Mouse (Mus musculus) embryonic facial prominence, embryonic 10.5 days (tissue): Measurements from ENCODE around the gene Kdm8. TPM values are rescaled to one million over a fixed set of nuclear protein-coding genes. Genes with fewer than 3 reads are reported as not detected.
"Not testable (repeated sequence)": the region's sequence is repeated elsewhere in the genome, so short reads cannot be mapped to it uniquely, and the experiment has no call there.

Experiments used
- DNase-seq: peaks from one replicate; pipeline ENCODE4 v3.0.0-alpha.2; 2017; ENCODE audit warnings: low spot score
- H3K27ac ChIP-seq: fragments of 300-500 bp; sonication (generic); replicated peaks from 2 replicates; pipeline ENCODE4 v1.5.1; 2016; ENCODE audit warnings: mild to moderate bottlenecking
- H3K27me3 ChIP-seq: fragments of 300-500 bp; sonication (generic); replicated peaks from 2 replicates; pipeline ENCODE4 v1.6.1; 2016; ENCODE audit warnings: low read depth, mild to moderate bottlenecking; ENCODE audit not compliant: poor library complexity, severe bottlenecking
- H3K36me3 ChIP-seq: fragments of 300-500 bp; sonication (generic); replicated peaks from 2 replicates; pipeline ENCODE4 v1.6.1; 2016; ENCODE audit warnings: mild to moderate bottlenecking, moderate library complexity
- H3K4me1 ChIP-seq: fragments of 300-500 bp; sonication (generic); 2 replicates; pipeline ENCODE4 v1.6.1; 2016
- H3K4me3 ChIP-seq: fragments of 300-500 bp; sonication (generic); 2 replicates; pipeline ENCODE4 v1.5.1; 2016; ENCODE audit warnings: mild to moderate bottlenecking, moderate library complexity
- H3K9me3 ChIP-seq: fragments of 300-500 bp; sonication (generic); 2 replicates; pipeline ENCODE4 v1.6.1; 2016; ENCODE audit warnings: mild to moderate bottlenecking
- WGBS: fragments of 180-500 bp; shearing (Covaris S2); methylation state at CpG from one replicate; pipeline ENCODE4 v1.1.7; 2016; 5-methylcytosine and 5-hydroxymethylcytosine counted together
- polyA plus RNA-seq: library from polyadenylated mRNA; unstranded; fragments of >200 nt; fragmentation: Nextera tagmentation; extraction: Ambion mirVana; gene quantifications from 2 replicates; pipeline ENCODE4 v1.2.1, GENCODE M21; 2016

Gene Kdm8
- polyA plus RNA-seq, 1 experiment from 2014 or later = 16.4 TPM

GRCm38 (mm10) chr7:125428381-125428780 lies 16.1 kb upstream of the Kdm8 start:
- Histone ChIP-seq H3K27me3 (no peaks in the 10 kb centered on the region), H3K4me1 (no peaks in the 10 kb centered on the region), H3K4me3 (no peak overlapping the region), H3K36me3 (no peaks in the 10 kb centered on the region), H3K27ac (no peak overlapping the region), H3K9me3 (no peaks in the 10 kb centered on the region)
- no peak for DNase-seq
- WGBS = 85% methylated on average over 7 of the region's 7 CpGs

GRCm38 (mm10) chr7:125428816-125429500 lies 15.5 kb upstream of the Kdm8 start:
- not testable (repeated sequence) for H3K27ac ChIP-seq, H3K9me3 ChIP-seq, H3K4me1 ChIP-seq, H3K27me3 ChIP-seq, H3K4me3 ChIP-seq, DNase-seq, H3K36me3 ChIP-seq
- 81% methylated on average over 5 of the region's 5 CpGs for WGBS

- H3K27ac ChIP-seq = 0 out of 2 replicates have a peak overlapping the region, but pooled peaks have one; percentile 35
- H3K36me3 ChIP-seq = no peaks in the 10 kb centered on the region
- H3K4me1 ChIP-seq = peaks cover 7% of the 10 kb centered on the region; the same call in 1 of the 2 replicates
- 76% methylated on average over 7 of the region's 7 CpGs for WGBS
- H3K4me3 ChIP-seq = no peak overlapping the region
- DNase-seq = no peak
- no peaks in the 10 kb centered on the region for H3K9me3 ChIP-seq
- H3K27me3 ChIP-seq = no peaks in the 10 kb centered on the region
Observed at GRCm38 (mm10) chr7:125430170-125430842, 14.2 kb upstream of the Kdm8 start.

GRCm38 (mm10) chr7:125433874-125434273 lies 10.6 kb upstream of the Kdm8 start:
- Histone ChIP-seq H3K4me1 (peaks cover 7% of the 10 kb centered on the region; the same call in 1 of the 2 replicates), H3K36me3 (no peaks in the 10 kb centered on the region), H3K9me3 (no peaks in the 10 kb centered on the region), H3K27me3 (no peaks in the 10 kb centered on the region), H3K27ac (no peak overlapping the region), H3K4me3 (no peak overlapping the region)
- 91% methylated on average over 3 of the region's 3 CpGs for WGBS
- DNase-seq = no peak

GRCm38 (mm10) chr7:125434666-125435290 lies 9.7 kb upstream of the Kdm8 start:
- no peak overlapping the region for H3K27ac ChIP-seq
- no peak overlapping the region for H3K4me3 ChIP-seq
- WGBS = 57% methylated on average over 8 of the region's 8 CpGs
- no peaks in the 10 kb centered on the region for H3K36me3 ChIP-seq
- H3K27me3 ChIP-seq = no peaks in the 10 kb centered on the region
- no peaks in the 10 kb centered on the region for H3K9me3 ChIP-seq
- peaks cover 7% of the 10 kb centered on the region; the same call in 1 of the 2 replicates for H3K4me1 ChIP-seq
- DNase-seq = no peak

- Histone ChIP-seq H3K27ac (no peak overlapping the region), H3K4me1 (peaks cover 26% of the 10 kb centered on the region), H3K9me3 (no peaks in the 10 kb centered on the region), H3K36me3 (peaks cover 8% of the 10 kb centered on the region), H3K4me3 (no peak overlapping the region), H3K27me3 (no peaks in the 10 kb centered on the region)
- no peak for DNase-seq
- WGBS = 75% methylated on average over 4 of the region's 4 CpGs
Observed at GRCm38 (mm10) chr7:125442323-125442722, 2.2 kb upstream of the Kdm8 start.

- H3K9me3 ChIP-seq = no peaks in the 10 kb centered on the region
- H3K36me3 ChIP-seq = peaks cover 8% of the 10 kb centered on the region
- H3K4me3 ChIP-seq = peak overlapping the region; percentile 68
- H3K4me1 ChIP-seq = peaks cover 26% of the 10 kb centered on the region
- H3K27me3 ChIP-seq = no peaks in the 10 kb centered on the region
- WGBS = 23% methylated on average over 10 of the region's 10 CpGs
- H3K27ac ChIP-seq = peak overlapping the region; percentile 97
- DNase-seq = no peak
Observed at GRCm38 (mm10) chr7:125444076-125444463, 406 bp upstream of the Kdm8 start.

GRCm38 (mm10) chr7:125450678-125451077 lies 6.2 kb downstream of the Kdm8 start:
- no peak overlapping the region for H3K27ac ChIP-seq
- H3K4me3 ChIP-seq = no peak overlapping the region
- H3K36me3 ChIP-seq = peaks cover 43% of the 10 kb centered on the region
- DNase-seq = no peak
- 83% methylated on average over 1 of the region's 1 CpGs for WGBS
- no peaks in the 10 kb centered on the region for H3K9me3 ChIP-seq
- H3K4me1 ChIP-seq = peaks cover 6% of the 10 kb centered on the region
- no peaks in the 10 kb centered on the region for H3K27me3 ChIP-seq

- H3K27me3 ChIP-seq = no peaks in the 10 kb centered on the region
- peaks cover 47% of the 10 kb centered on the region for H3K36me3 ChIP-seq
- H3K27ac ChIP-seq = no peak overlapping the region
- WGBS = 86% methylated on average over 2 of the region's 2 CpGs
- DNase-seq = no peak
- H3K4me3 ChIP-seq = no peak overlapping the region
- H3K4me1 ChIP-seq = 0 out of 2 replicates have a peak, but pooled peaks cover 2% of the 10 kb centered on the region
- H3K9me3 ChIP-seq = no peaks in the 10 kb centered on the region
Observed at GRCm38 (mm10) chr7:125451078-125451477, 6.6 kb downstream of the Kdm8 start.

GRCm38 (mm10) chr7:125453671-125454070 lies 9.2 kb downstream of the Kdm8 start:
- DNase-seq = no peak
- no peaks in the 10 kb centered on the region for H3K9me3 ChIP-seq
- peaks cover 55% of the 10 kb centered on the region for H3K36me3 ChIP-seq
- H3K27ac ChIP-seq = no peak overlapping the region
- no peak overlapping the region for H3K4me3 ChIP-seq
- no peaks in the 10 kb centered on the region for H3K4me1 ChIP-seq
- no peaks in the 10 kb centered on the region for H3K27me3 ChIP-seq
- WGBS = 98% methylated on average over 4 of the region's 4 CpGs

- H3K27me3 ChIP-seq = no peaks in the 10 kb centered on the region
- H3K9me3 ChIP-seq = no peaks in the 10 kb centered on the region
- no peak for DNase-seq
- peaks cover 52% of the 10 kb centered on the region for H3K36me3 ChIP-seq
- WGBS = 39% methylated on average over 2 of the region's 2 CpGs
- peak overlapping the region; percentile 66 for H3K27ac ChIP-seq
- H3K4me1 ChIP-seq = peaks cover 14% of the 10 kb centered on the region; the same call in 1 of the 2 replicates
- no peak overlapping the region for H3K4me3 ChIP-seq
Observed at GRCm38 (mm10) chr7:125462200-125462599, 17.7 kb downstream of the Kdm8 start.

GRCm38 (mm10) chr7:125469937-125470336 lies 25.5 kb downstream of the Kdm8 start:
- peak; percentile 76 for DNase-seq
- H3K27me3 ChIP-seq = no peaks in the 10 kb centered on the region
- peaks cover 65% of the 10 kb centered on the region for H3K36me3 ChIP-seq
- WGBS = 27% methylated on average over 5 of the region's 5 CpGs
- H3K4me3 ChIP-seq = no peak overlapping the region
- H3K9me3 ChIP-seq = no peaks in the 10 kb centered on the region
- H3K4me1 ChIP-seq = peaks cover 14% of the 10 kb centered on the region
- H3K27ac ChIP-seq = no peak overlapping the region
